Comparison of ENCODE assay signal across 10 mouse cellular contexts in the genomic region with DNA sequence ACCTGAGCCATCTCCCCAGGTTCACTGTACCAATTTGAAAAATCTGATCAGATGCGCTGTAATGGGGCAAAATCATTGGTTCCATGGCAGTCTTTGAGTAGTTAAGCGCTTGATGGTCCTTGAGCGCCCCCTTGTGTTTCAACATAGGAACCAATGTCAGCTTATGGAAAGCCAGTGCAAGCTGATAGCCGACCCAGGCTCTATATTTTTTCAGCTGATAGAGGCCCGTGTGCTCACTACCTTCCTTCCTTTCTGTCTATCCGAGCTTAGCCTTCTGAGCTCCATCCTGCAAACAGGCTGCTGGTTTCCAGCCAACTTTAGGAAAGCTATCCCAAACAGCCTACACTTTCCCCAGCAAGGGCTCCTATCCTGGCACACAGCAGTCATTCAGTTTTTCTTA. TPM values are rescaled to one million over a fixed set of nuclear protein-coding genes. Genes with fewer than 3 reads are reported as not detected.
DNase-seq lines count a peak whose midpoint lies in the region; ATAC-seq and TF ChIP-seq lines count a peak whose summit lies in the region.
"Had no signal": no experiment of that assay in that cellular context is flagged by ENCODE, and none has a peak within 500 bp of the region (broad histone marks: within the 10 kb centered on the region; RNA-seq: fewer than 3 reads in every experiment).

No protein-coding gene starts in this region.

- H3K4me3 ChIP-seq in bone marrow, adult 2 months (replicated peaks; ENCODE audit: control insufficient read depth, low read depth, low read length): no peak overlapping the region
- H3K4me3 ChIP-seq in embryonic facial prominence, embryonic 11.5 days (ENCODE audit: low read depth, low read length): no peak overlapping the region
- H3K4me3 ChIP-seq in intestine, postnatal 0 days (ENCODE audit: low read depth, low read length): no peak overlapping the region
- no peak overlapping the region for H3K4me3 ChIP-seq in limb, embryonic 14.5 days (replicated peaks; ENCODE audit: low read length)
- H3K4me3 ChIP-seq: heart, embryonic 13.5 days; stomach, embryonic 15.5 days had no signal

- ATAC-seq in embryonic facial prominence, embryonic 11.5 days (replicated peaks; ENCODE audit: insufficient number of reproducible peaks, low FRiP score, low TSS enrichment, low read depth): no peak
- no peak for ATAC-seq in intestine, postnatal 0 days
- no peak for ATAC-seq in limb, embryonic 14.5 days (ENCODE audit: low FRiP score, low read depth)

- WGBS in bone marrow, adult 2 months: 2% methylated on average over 6 of the region's 6 CpGs
- WGBS in embryonic facial prominence, embryonic 11.5 days: 5% methylated on average over 6 of the region's 6 CpGs
- WGBS in intestine, postnatal 0 days: 1% methylated on average over 6 of the region's 6 CpGs
- WGBS in limb, embryonic 14.5 days: 7% methylated on average over 6 of the region's 6 CpGs

- peak; percentile 46 for TF ChIP-seq CTCF in bone marrow, adult 2 months (IDR thresholded peaks at IDR 0.05; ENCODE audit: control insufficient read depth, insufficient read depth, low read length)
- TF ChIP-seq CTCF in intestine, postnatal 0 days (IDR thresholded peaks at IDR 0.05; ENCODE audit: low read depth): peak; percentile 95

- H3K4me1 ChIP-seq in bone marrow, adult 2 months (ENCODE audit: control insufficient read depth, insufficient read depth, low read length): no peaks in the 10 kb centered on the region
- H3K4me1 ChIP-seq in embryonic facial prominence, embryonic 11.5 days (ENCODE audit: control insufficient read depth, insufficient read depth, low read length): no peaks in the 10 kb centered on the region; the same call in 1 of the 2 replicates
- H3K4me1 ChIP-seq in intestine, postnatal 0 days (replicated peaks; ENCODE audit: control insufficient read depth, insufficient read depth, low read length): no peaks in the 10 kb centered on the region
- no peaks in the 10 kb centered on the region for H3K4me1 ChIP-seq in limb, embryonic 14.5 days (ENCODE audit: control insufficient read depth, insufficient read depth, low read length)
- H3K4me1 ChIP-seq: stomach, embryonic 15.5 days had no signal

- TF ChIP-seq POLR2A in bone marrow, adult 2 months (IDR thresholded peaks at IDR 0.05; ENCODE audit: borderline replicate concordance, control insufficient read depth, low read depth, low read length): no peak
- TF ChIP-seq POLR2A in limb, embryonic 14.5 days (IDR thresholded peaks at IDR 0.05; ENCODE audit: borderline replicate concordance, extremely low read depth, insufficient read depth, insufficient read length): no peak

- H3K4me2 ChIP-seq in embryonic facial prominence, embryonic 11.5 days (ENCODE audit: low read depth, low read length): no peak overlapping the region
- H3K4me2 ChIP-seq in intestine, postnatal 0 days (replicated peaks; ENCODE audit: low read depth): no peak overlapping the region
- H3K4me2 ChIP-seq in limb, embryonic 14.5 days (replicated peaks; ENCODE audit: low read depth, low read length, severe bottlenecking): no peak overlapping the region
- H3K4me2 ChIP-seq: heart, embryonic 13.5 days; stomach, embryonic 15.5 days had no signal

- peaks cover 6% of the 10 kb centered on the region; the same call in 1 of the 2 replicates for H3K27me3 ChIP-seq in embryonic facial prominence, embryonic 11.5 days (ENCODE audit: control insufficient read depth, insufficient read depth, low read length)
- H3K27me3 ChIP-seq in intestine, postnatal 0 days (replicated peaks; ENCODE audit: control insufficient read depth, insufficient read depth, low read length): peaks cover 9% of the 10 kb centered on the region
- H3K27me3 ChIP-seq in limb, embryonic 14.5 days (ENCODE audit: control insufficient read depth, insufficient read depth, low read length): peaks cover 13% of the 10 kb centered on the region; the same call in 1 of the 2 replicates

- H3K9ac ChIP-seq in embryonic facial prominence, embryonic 11.5 days (replicated peaks; ENCODE audit: low read length): no peak overlapping the region
- H3K9ac ChIP-seq in intestine, postnatal 0 days (ENCODE audit: low read depth, low read length): no peak overlapping the region
- H3K9ac ChIP-seq in limb, embryonic 14.5 days (ENCODE audit: low read depth, low read length, severe bottlenecking): no peak overlapping the region
- H3K9ac ChIP-seq: heart, embryonic 13.5 days; stomach, embryonic 15.5 days had no signal

- DNase-seq in urinary bladder, postnatal 14 days (ENCODE audit: low spot score): peak; percentile 72
- DNase-seq in urinary bladder, postnatal 10 days (ENCODE audit: low spot score): no peak
- peak; percentile 87 for DNase-seq in embryonic facial prominence, embryonic 11.5 days (ENCODE audit: low spot score)
- DNase-seq in limb, embryonic 14.5 days (ENCODE audit: low spot score): peak; percentile 88
- DNase-seq in ovary, postnatal 14 days (ENCODE audit: low spot score): peak; percentile 61
- peak; percentile 69 for DNase-seq in thymus, postnatal 14 days

- no peak overlapping the region for H3K27ac ChIP-seq in bone marrow, adult 2 months (ENCODE audit: control insufficient read depth, insufficient read depth, low read depth, low read length, poor library complexity)
- no peak overlapping the region for H3K27ac ChIP-seq in embryonic facial prominence, embryonic 11.5 days (replicated peaks; ENCODE audit: low read depth, low read length)
- no peak overlapping the region for H3K27ac ChIP-seq in intestine, postnatal 0 days (ENCODE audit: low read depth, low read length)
- no peak overlapping the region for H3K27ac ChIP-seq in limb, embryonic 14.5 days (replicated peaks; ENCODE audit: low read depth, low read length)
- H3K27ac ChIP-seq: heart, embryonic 13.5 days; stomach, embryonic 15.5 days had no signal

- no peaks in the 10 kb centered on the region for H3K36me3 ChIP-seq in embryonic facial prominence, embryonic 11.5 days (replicated peaks; ENCODE audit: control insufficient read depth, insufficient read depth, low read depth, low read length)
- no peaks in the 10 kb centered on the region for H3K36me3 ChIP-seq in intestine, postnatal 0 days (ENCODE audit: control insufficient read depth, insufficient read depth)
- H3K36me3 ChIP-seq in limb, embryonic 14.5 days (ENCODE audit: control insufficient read depth, insufficient read depth, low read length): no peaks in the 10 kb centered on the region
- H3K36me3 ChIP-seq: heart, embryonic 13.5 days; stomach, embryonic 15.5 days had no signal

- H3K9me3 ChIP-seq in embryonic facial prominence, embryonic 11.5 days (replicated peaks; ENCODE audit: control insufficient read depth, low read length): no peaks in the 10 kb centered on the region
- H3K9me3 ChIP-seq in intestine, postnatal 0 days (ENCODE audit: control insufficient read depth): no peaks in the 10 kb centered on the region
- H3K9me3 ChIP-seq in limb, embryonic 14.5 days (ENCODE audit: control insufficient read depth, low read length): no peaks in the 10 kb centered on the region
- H3K9me3 ChIP-seq: heart, embryonic 13.5 days; stomach, embryonic 15.5 days had no signal

RNA-seq across cellular contexts. Expression of a gene that starts 7.4 kb away (rescaled TPM):
- not detected in 2 replicates for polyA plus RNA-seq in bone marrow, adult 2 months (2011; ENCODE audit: insufficient read depth, insufficient read length, low replicate concordance, missing spikeins)
- 3.2 and 6.5 TPM in 2 replicates for polyA plus RNA-seq in embryonic facial prominence, embryonic 11.5 days (2014; fragmentation: Nextera tagmentation; extraction: Ambion mirVana)
- 0.10 and 0.14 TPM in 2 replicates for polyA plus RNA-seq in intestine, postnatal 0 days (2015; fragmentation: Nextera tagmentation; extraction: Ambion mirVana)
- polyA plus RNA-seq in limb, embryonic 14.5 days (2012; rRNA removed): 112 and 192 TPM in 2 replicates
- polyA plus RNA-seq in limb, embryonic 14.5 days (2014; fragmentation: Nextera tagmentation; extraction: Ambion mirVana): 145 and 205 TPM in 2 replicates

RNA-seq across cellular contexts. Expression of a gene that starts 33.0 kb away (rescaled TPM):
- 3.2 and 5.0 TPM in 2 replicates for polyA plus RNA-seq in bone marrow, adult 2 months (2011; ENCODE audit: insufficient read depth, insufficient read length, low replicate concordance, missing spikeins)
- 20.6 and 21.9 TPM in 2 replicates for polyA plus RNA-seq in embryonic facial prominence, embryonic 11.5 days (2014; fragmentation: Nextera tagmentation; extraction: Ambion mirVana)
- polyA plus RNA-seq in intestine, postnatal 0 days (2015; fragmentation: Nextera tagmentation; extraction: Ambion mirVana): 13.4 and 14.0 TPM in 2 replicates
- polyA plus RNA-seq in limb, embryonic 14.5 days (2012; rRNA removed): 7.5 and 8.8 TPM in 2 replicates
- 14.8 and 15.8 TPM in 2 replicates for polyA plus RNA-seq in limb, embryonic 14.5 days (2014; fragmentation: Nextera tagmentation; extraction: Ambion mirVana)

RNA-seq across cellular contexts. Expression of a gene that starts 33.1 kb away (rescaled TPM):
- polyA plus RNA-seq in bone marrow, adult 2 months (2011; ENCODE audit: insufficient read depth, insufficient read length, low replicate concordance, missing spikeins): 6.9 and 15.4 TPM in 2 replicates
- polyA plus RNA-seq in embryonic facial prominence, embryonic 11.5 days (2014; fragmentation: Nextera tagmentation; extraction: Ambion mirVana): 37.0 and 39.5 TPM in 2 replicates
- polyA plus RNA-seq in intestine, postnatal 0 days (2015; fragmentation: Nextera tagmentation; extraction: Ambion mirVana): 26.5 and 26.6 TPM in 2 replicates
- polyA plus RNA-seq in limb, embryonic 14.5 days (2012; rRNA removed): 34.0 and 34.3 TPM in 2 replicates
- 33.3 and 38.1 TPM in 2 replicates for polyA plus RNA-seq in limb, embryonic 14.5 days (2014; fragmentation: Nextera tagmentation; extraction: Ambion mirVana)

Comparison
In these comparisons a context has a peak if more than half of its experiments do, and no peak if none do; other contexts are left out.
1. RNA of a gene that starts 7.4 kb away (polyA plus RNA-seq): 112 to 205 TPM in limb, embryonic 14.5 days; 3.2 to 6.5 TPM in embryonic facial prominence, embryonic 11.5 days, 0.10 to 0.14 TPM in intestine, postnatal 0 days and not detected in bone marrow, adult 2 months; every median in the first group is over 10 times any median in the second.